In genomic region chr17:81209323-81209722, GRCm38 (mm10) we compare ENCODE assay signal across 17 mouse cellular contexts.
"Had no signal": no experiment of that assay in that cellular context is flagged by ENCODE, and none has a peak within 500 bp of the region (broad histone marks: within the 10 kb centered on the region; RNA-seq: fewer than 3 reads in every experiment).

No protein-coding gene starts in this region.

- ATAC-seq: liver, embryonic 12.5 days; liver, postnatal 0 days; lung, postnatal 0 days; midbrain, embryonic 13.5 days; midbrain, embryonic 15.5 days; midbrain, embryonic 16.5 days had no signal

- DNase-seq: left cerebral cortex, postnatal 4 days; liver; liver, embryonic 13.5 days; liver, postnatal 0 days; lung, adult 18-20 months; lung, adult 2 months; lung, embryonic 14.5 days; lung, postnatal 10 days; lung, postnatal 14 days; lung, postnatal 36 days; lung, postnatal 4 days; midbrain, embryonic 14.5 days had no signal
